Mouse (Mus musculus) stomach, embryonic 16.5 days (tissue): ENCODE results near the gene Cptp. TPM values are rescaled to one million over a fixed set of nuclear protein-coding genes. Genes with fewer than 3 reads are reported as not detected.

Experiments used
- ATAC-seq: fragments of 200-750 bp; cut with Nextera tagmentation; 2 replicates; pipeline ENCODE4 v1.8.0; 2017; ENCODE audit warnings: moderate number of reproducible peaks, moderate TSS enrichment; ENCODE audit not compliant: insufficient read depth, low FRiP score
- H3K27ac ChIP-seq: fragments of 300-500 bp; sonication (generic); 2 replicates; pipeline ENCODE4 v1.5.1; 2014; ENCODE audit warnings: low read length
- H3K27me3 ChIP-seq: fragments of 300-500 bp; sonication (generic); 2 replicates; pipeline ENCODE4 v1.6.1; 2014; ENCODE audit warnings: low read length, control low read depth, mixed read lengths; ENCODE audit not compliant: control insufficient read depth, insufficient read depth
- H3K36me3 ChIP-seq: fragments of 300-500 bp; sonication (generic); 2 replicates; pipeline ENCODE4 v1.6.1; 2014; ENCODE audit warnings: low read length; ENCODE audit not compliant: control insufficient read depth, insufficient read depth
- H3K4me1 ChIP-seq: fragments of 300-500 bp; sonication (generic); 2 replicates; pipeline ENCODE4 v1.6.1; 2014; ENCODE audit warnings: low read length, control low read depth, mixed read lengths; ENCODE audit not compliant: control insufficient read depth, insufficient read depth
- H3K4me2 ChIP-seq: fragments of 300-500 bp; sonication (generic); 2 replicates; pipeline ENCODE4 v1.6.1; 2014; ENCODE audit warnings: low read depth, low read length, mixed read lengths
- H3K4me3 ChIP-seq: fragments of 300-500 bp; sonication (generic); replicated peaks from 2 replicates; pipeline ENCODE4 v1.5.1; 2014; ENCODE audit warnings: mild to moderate bottlenecking, low read length
- H3K9ac ChIP-seq: fragments of 300-500 bp; sonication (generic); 2 replicates; pipeline ENCODE4 v1.6.1; 2014; ENCODE audit warnings: low read length
- H3K9me3 ChIP-seq: fragments of 300-500 bp; sonication (generic); replicated peaks from 2 replicates; pipeline ENCODE4 v1.6.1; 2016; ENCODE audit warnings: low read length, control low read depth; ENCODE audit not compliant: control insufficient read depth
- WGBS: fragments of 180-500 bp; shearing (Covaris S2); extraction: QIAGEN DNeasy Blood & Tissue Kit; methylation state at CpG from one replicate; pipeline ENCODE4 v1.1.7; 2014; 5-methylcytosine and 5-hydroxymethylcytosine counted together
- polyA plus RNA-seq: library from polyadenylated mRNA; unstranded; fragments of >200 nt; fragmentation: Nextera tagmentation; extraction: Ambion mirVana; gene quantifications from 2 replicates; pipeline ENCODE4 v1.2.1, GENCODE M21; 2015

Cptp gene
- polyA plus RNA-seq, 1 experiment from 2014 or later: 19.4 TPM

DNA sequence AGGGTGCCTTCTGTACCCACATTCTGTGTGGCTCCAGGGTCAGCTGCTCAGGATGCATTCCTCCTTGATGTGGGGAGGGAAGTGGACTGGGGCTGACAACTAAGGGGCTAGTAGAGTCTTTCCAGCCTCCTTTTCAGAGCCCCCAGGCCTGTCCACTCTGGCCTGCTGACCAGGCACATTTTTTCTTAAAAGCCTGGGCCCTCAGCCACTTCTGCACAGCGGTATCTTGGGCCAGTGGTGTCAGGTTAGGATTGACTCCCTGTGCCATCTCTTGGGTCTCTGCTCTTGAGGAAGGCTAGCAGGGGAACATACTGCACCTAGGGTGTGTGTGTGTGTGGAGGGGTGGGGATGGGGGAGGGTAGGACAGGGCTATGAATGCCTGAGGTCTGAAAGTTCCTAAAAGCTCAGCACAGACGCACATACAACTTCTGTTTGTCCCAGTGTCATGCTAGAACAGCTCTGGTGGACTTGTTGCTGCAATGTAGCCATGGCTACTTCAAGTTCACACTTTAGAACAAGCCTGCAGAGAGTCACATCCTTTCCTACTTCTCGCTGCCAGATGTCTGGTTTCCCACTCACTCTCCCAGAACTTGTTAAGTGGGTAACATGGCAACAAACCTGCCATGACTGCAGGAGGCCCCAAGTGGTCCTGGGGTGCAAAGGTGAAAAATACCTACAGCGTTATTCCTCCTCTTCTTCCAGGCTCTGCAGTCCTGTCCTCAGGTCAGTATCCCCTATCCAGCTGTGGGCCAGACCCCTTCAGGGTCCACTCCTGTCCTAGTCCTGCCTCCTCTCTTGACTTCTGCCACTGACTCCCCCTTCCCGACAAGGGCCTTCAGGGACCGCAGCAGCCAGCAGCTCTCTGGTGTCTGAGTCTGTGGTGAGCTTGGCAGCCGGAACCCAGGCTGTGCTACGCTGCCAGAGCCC is 28.9 kb downstream of the Cptp start:
- Histone ChIP-seq H3K27me3 (no peaks in the 10 kb centered on the region), H3K9me3 (no peaks in the 10 kb centered on the region), H3K4me2 (peak overlapping the region; percentile 93), H3K4me1 (peaks cover 33% of the 10 kb centered on the region), H3K36me3 (no peaks in the 10 kb centered on the region; the same call in none of the 2 replicates), H3K9ac (peak overlapping the region; percentile 80), H3K4me3 (peak overlapping the region; percentile 69), H3K27ac (peak overlapping the region; percentile 97)
- 12% methylated on average over 8 of the region's 8 CpGs for WGBS
- ATAC-seq: no peak

DNA sequence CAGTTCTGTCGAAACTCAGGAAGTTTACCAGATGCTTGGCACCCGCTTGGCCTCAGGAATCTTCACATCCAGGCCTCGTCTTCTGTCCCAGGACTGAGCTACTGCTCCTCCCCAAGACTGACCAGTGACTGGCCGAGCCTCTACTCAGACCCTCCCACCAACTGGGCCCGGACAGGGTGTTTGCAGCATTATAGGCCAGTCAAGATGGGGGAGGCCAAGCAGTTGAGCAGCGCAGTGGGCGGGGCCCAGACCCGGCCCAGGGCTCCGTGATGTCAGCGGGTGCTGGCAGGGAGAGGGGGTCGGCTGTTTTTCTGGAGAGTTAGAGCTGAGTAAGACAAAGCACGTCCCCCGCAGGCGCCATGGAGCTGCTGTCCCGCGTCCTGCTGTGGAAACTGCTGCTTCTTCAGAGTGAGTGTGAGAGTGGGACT is 29.7 kb downstream of the Cptp start, which contains the start of gene Mxra8:
TSS of gene Mxra8 (plus strand) at position 198 of the 428 bp plus-strand sequence.
- Histone ChIP-seq H3K27me3 (no peaks in the 10 kb centered on the region), H3K9ac (peak within 1 kb of the TSS; percentile 80), H3K4me3 (peak within 1 kb of the TSS; percentile 69), H3K9me3 (no peaks in the 10 kb centered on the region), H3K36me3 (no peaks in the 10 kb centered on the region; the same call in none of the 2 replicates), H3K27ac (peak within 1 kb of the TSS; percentile 97), H3K4me1 (peaks cover 33% of the 10 kb centered on the region), H3K4me2 (peak within 1 kb of the TSS; percentile 93)
- 6% methylated on average over 16 of the region's 16 CpGs for WGBS
- ATAC-seq: peak; percentile 91

DNA sequence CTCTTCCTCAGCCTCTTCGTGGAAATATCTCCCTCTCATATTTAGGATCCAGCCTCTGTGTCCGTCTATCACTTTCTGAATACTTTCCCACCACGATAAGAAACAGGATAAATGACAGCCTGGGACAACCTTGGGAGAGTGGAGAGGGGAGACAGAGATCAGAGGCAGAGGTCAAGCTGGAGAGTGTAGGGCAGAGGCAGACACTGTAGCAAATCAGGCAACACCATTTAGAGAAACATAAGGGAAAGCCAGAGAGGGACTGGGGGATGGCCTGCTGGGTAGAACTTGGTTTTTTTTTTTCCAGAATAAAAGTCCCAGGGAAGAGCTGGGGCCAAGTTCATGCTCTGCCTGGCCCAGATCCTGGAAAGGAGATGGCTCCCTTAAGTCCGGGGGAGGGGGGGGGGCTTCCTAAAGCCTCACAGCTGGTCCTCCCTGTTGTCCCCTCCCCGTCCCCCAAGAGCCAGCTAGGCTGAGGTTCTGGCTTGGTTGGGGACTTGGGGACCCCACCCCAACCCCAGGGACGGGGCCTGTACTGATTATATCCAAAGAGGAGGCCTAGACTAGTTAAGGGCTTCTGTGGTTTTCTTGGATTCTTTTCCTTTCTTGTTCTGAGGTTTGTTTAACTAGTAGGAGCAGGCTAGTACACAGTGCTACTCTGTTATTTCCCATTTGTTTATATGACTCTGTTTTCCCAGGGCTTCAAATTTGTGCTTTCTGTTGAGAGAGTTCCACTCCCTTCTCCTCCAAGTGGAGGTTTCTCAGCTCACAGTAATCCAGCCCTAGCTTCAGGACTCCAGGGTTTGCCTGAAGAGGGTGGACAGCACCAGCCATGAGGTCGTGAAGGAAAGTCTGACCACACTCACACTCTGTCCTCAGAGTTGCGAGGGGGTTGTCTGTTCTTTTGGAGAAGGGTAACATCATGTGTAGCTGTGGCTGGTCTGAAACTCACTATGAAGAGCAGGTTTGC is 30.8 kb downstream of the Cptp start:
- Histone ChIP-seq H3K27me3 (no peaks in the 10 kb centered on the region), H3K4me1 (peaks cover 36% of the 10 kb centered on the region), H3K4me3 (no peak overlapping the region), H3K9me3 (no peaks in the 10 kb centered on the region), H3K27ac (peak overlapping the region; percentile 97), H3K36me3 (no peaks in the 10 kb centered on the region; the same call in 1 of the 2 replicates), H3K9ac (peak overlapping the region; percentile 48), H3K4me2 (peak overlapping the region; percentile 93)
- 38% methylated on average over 8 of the region's 8 CpGs for WGBS
- ATAC-seq: peak; percentile 19

DNA sequence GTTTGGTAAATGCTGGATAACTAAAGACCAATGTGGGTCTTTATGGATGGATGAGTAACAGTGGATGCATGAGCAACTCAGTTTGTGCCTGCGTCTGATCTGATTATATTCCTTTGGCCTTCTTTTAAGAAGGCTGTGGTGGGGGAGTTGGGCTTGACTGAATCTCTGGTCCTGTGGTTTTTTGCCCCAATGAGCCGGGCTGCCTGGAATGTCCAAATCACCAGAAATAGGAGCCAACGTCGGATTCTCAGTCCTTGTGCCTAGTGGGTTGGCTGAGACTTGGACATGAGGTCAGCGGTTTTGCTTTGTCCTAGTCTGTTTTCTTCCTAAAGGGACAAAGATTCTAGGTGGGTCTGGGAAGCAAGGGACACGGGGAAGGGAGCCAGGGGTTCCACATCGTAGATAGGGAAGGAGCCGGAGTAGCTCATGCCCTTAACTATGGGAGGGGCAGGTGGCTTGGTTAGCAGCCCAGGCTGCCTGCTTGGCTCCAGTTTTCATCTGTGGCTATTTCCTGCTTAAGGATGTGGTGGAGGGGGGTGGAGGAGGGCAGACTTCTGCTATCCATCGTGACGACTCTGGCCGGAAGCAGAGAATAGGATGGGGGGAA is 31.7 kb downstream of the Cptp start:
- H3K9ac ChIP-seq: peak overlapping the region; percentile 6; the same call in 1 of the 2 replicates
- no peak for ATAC-seq
- H3K4me1 ChIP-seq: peaks cover 45% of the 10 kb centered on the region
- no peaks in the 10 kb centered on the region for H3K27me3 ChIP-seq
- 59% methylated on average over 11 of the region's 11 CpGs for WGBS
- H3K9me3 ChIP-seq: no peaks in the 10 kb centered on the region
- H3K36me3 ChIP-seq: peaks cover 3% of the 10 kb centered on the region; the same call in 1 of the 2 replicates
- H3K4me2 ChIP-seq: peak overlapping the region; percentile 7
- H3K27ac ChIP-seq: peak overlapping the region; percentile 97
- no peak overlapping the region for H3K4me3 ChIP-seq

DNA sequence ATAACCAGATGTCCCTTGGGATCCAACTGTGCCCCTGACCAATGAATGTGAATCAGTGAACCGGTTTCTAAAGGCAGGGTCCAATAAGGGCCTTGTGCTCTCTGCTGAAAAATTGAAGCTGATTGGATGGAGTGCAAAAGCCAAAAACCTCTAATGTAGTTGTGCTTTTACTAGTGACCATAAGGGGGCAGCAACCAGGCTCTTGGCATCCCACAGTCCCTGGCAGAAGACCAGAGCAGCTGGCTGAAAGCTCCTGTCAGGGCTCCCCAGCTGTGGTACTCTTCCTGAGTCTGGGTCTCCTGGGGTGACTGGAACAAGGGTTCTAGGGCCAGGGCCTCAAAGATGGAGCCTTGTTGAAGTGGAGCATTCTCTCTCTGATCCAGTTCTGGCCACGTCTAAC is 35.4 kb downstream of the Cptp start:
- Histone ChIP-seq H3K27me3 (no peaks in the 10 kb centered on the region), H3K9ac (no peak overlapping the region), H3K4me1 (peaks cover 35% of the 10 kb centered on the region), H3K9me3 (no peaks in the 10 kb centered on the region), H3K4me2 (no peak overlapping the region), H3K27ac (peak overlapping the region; percentile 51), H3K4me3 (no peak overlapping the region), H3K36me3 (0 out of 2 replicates have a peak, but pooled peaks cover 3% of the 10 kb centered on the region)
- 20% methylated on average over 2 of the region's 2 CpGs for WGBS
- ATAC-seq: peak; percentile 30; the same call in 1 of the 2 replicates

DNA sequence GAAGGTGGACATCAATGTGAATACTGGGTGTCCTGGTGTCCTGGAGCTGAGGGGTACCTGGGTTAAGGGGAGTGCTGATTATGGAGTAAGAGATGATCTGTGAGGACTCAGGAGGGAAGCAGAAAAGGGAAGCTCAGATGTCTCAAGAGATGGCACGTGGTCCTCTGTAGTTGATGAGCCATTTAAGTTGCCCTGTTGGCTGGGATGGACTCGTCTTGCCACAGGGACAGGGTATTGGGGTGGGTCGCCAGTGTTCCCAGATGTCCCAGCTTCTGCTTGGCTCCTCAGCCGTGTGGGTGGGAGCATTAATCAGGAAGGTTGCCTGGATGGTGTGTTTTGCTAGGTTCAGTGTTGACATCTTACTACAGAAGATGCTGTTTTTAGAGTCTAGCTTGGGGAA is 36.0 kb downstream of the Cptp start:
- H3K36me3 ChIP-seq: 0 out of 2 replicates have a peak, but pooled peaks cover 3% of the 10 kb centered on the region
- no peak overlapping the region for H3K27ac ChIP-seq
- H3K4me3 ChIP-seq: no peak overlapping the region
- no peaks in the 10 kb centered on the region for H3K9me3 ChIP-seq
- H3K4me2 ChIP-seq: no peak overlapping the region
- no peak for ATAC-seq
- H3K27me3 ChIP-seq: no peaks in the 10 kb centered on the region
- no peak overlapping the region for H3K9ac ChIP-seq
- WGBS: 74% methylated on average over 4 of the region's 4 CpGs
- H3K4me1 ChIP-seq: peaks cover 30% of the 10 kb centered on the region

DNA sequence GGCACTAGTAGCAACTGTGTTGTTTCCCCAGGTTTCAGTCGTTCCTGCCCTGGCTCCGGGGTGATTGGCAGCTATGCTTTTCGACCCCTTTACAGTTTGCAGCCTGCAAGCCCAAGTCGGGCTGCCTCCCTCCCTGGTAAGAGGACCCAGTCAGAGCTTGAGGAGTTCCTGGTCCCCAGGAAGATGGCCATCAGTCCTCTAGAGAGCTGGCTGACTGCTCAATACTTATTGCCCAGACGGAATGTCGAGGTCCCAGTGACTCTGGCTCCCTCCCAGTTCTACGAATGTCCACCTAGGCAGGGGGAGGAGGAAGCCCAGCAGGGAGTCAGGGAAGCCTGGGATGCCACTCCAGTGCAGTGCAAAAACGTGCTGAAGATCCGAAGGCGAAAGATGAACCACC is 36.9 kb downstream of the Cptp start:
- 0 out of 2 replicates have a peak, but pooled peaks cover 8% of the 10 kb centered on the region for H3K36me3 ChIP-seq
- peak overlapping the region; percentile 98 for H3K4me2 ChIP-seq
- H3K27ac ChIP-seq: peak overlapping the region; percentile 96
- 51% methylated on average over 10 of the region's 10 CpGs for WGBS
- H3K4me3 ChIP-seq: peak overlapping the region; percentile 88
- H3K27me3 ChIP-seq: no peaks in the 10 kb centered on the region
- H3K9me3 ChIP-seq: no peaks in the 10 kb centered on the region
- no peak for ATAC-seq
- H3K4me1 ChIP-seq: peaks cover 21% of the 10 kb centered on the region
- H3K9ac ChIP-seq: peak overlapping the region; percentile 93

DNA sequence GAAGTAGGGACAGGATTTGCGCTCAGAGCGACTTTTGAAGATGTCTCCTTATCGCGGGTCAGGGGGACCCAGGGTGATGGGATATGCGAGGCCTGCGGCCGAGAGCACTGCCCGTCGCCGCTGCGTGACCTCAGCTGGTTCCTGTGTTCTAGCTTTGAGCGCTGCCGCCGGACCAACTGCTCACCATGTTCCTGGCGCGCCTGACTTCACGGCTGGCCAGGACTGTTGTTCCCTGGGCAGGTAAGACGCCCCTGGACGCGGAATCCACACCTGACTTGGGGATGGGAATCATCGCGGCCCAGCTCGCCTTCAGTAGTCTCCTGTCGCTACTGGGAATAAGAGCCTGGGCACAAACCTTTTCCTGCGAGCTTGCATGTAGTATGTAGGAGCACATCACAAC is 37.4 kb downstream of the Cptp start:
- H3K27me3 ChIP-seq: no peaks in the 10 kb centered on the region
- peaks cover 21% of the 10 kb centered on the region for H3K4me1 ChIP-seq
- peak overlapping the region; percentile 93 for H3K9ac ChIP-seq
- ATAC-seq: peak; percentile 1
- under 1% methylated on average over 25 of the region's 25 CpGs for WGBS
- peak overlapping the region; percentile 88 for H3K4me3 ChIP-seq
- H3K27ac ChIP-seq: peak overlapping the region; percentile 96
- 0 out of 2 replicates have a peak, but pooled peaks cover 8% of the 10 kb centered on the region for H3K36me3 ChIP-seq
- peak overlapping the region; percentile 98 for H3K4me2 ChIP-seq
- H3K9me3 ChIP-seq: no peaks in the 10 kb centered on the region
